Mouse (Mus musculus) lung, postnatal 0 days (tissue): ENCODE measurements at regions not wholly inside any gene's neighbourhood (a gene's known extent, or its start where the extent isn't known, plus 50 kb on each side); places are given as distances from the start of the nearest gene placed in this dataset.

ENCODE experiments used
- CTCF ChIP-seq: IDR thresholded peaks from 2 replicates; pipeline ENCODE4 v1.5.1; 2016; ENCODE audit warnings: antibody characterized with exemption, mild to moderate bottlenecking
- EP300 ChIP-seq: IDR thresholded peaks from 2 replicates; pipeline ENCODE4 v1.6.1; 2016; ENCODE audit warnings: antibody characterized with exemption, mild to moderate bottlenecking, control low read depth

- TF ChIP-seq CTCF (no peak), EP300 (no peak)
These were observed 497.7 kb upstream of the Adamts5 start for GRCm38 (mm10) chr16:86399288-86399687.
